Mouse (Mus musculus): ENCODE measurements at regions not wholly inside any gene's neighbourhood (a gene's known extent, or its start where the extent isn't known, plus 50 kb on each side); places are given as distances from the start of the nearest gene placed in this dataset.

DNA sequence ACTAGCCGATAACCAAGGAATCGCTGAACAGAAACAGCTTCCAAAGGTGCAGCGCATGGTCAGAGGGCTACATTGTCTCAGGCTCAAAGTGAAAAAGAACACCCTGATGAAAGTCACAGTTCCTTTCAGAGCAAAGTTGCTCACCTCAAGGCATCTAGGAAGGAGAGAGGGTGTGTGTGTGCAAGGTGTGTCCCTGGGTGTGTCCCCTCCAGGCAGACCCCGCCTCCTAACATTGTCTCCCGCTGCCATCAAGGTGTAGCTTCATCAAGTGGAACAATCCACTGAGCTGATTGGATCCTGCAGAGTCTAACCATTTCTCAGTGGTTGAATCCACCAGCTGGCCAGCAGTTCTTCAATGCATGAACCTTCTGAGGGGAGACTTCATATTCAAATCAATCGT lies 117.8 kb downstream of the Basp1 start:
- Histone ChIP-seq H3K27me3 (ENCODE audit: control insufficient read depth, insufficient read depth, low read length) (no peaks in the 10 kb centered on the region), H3K4me1 (ENCODE audit: control insufficient read depth, insufficient read depth, low read length) (no peaks in the 10 kb centered on the region), H3K79me2 (replicated peaks; ENCODE audit: control insufficient read depth, insufficient read depth, low read length) (no peaks in the 10 kb centered on the region), H3K4me3 (no peak overlapping the region), H3K27ac (no peak overlapping the region), H3K36me3 (ENCODE audit: control insufficient read depth, insufficient read depth, low read length) (no peaks in the 10 kb centered on the region), H3K9ac (ENCODE audit: low read depth, low read length) (no peak overlapping the region)
- 91% methylated on average over 6 of the region's 6 CpGs for WGBS
- no peak for DNase-seq
- intact Hi-C loops (cut with DNase I) = no loop called here
- TF ChIP-seq EP300 (IDR thresholded peaks at IDR 0.05; ENCODE audit: insufficient read depth, low read depth, low read length) (no peak), CTCF (IDR thresholded peaks at IDR 0.05) (no peak), POLR2A (IDR thresholded peaks at IDR 0.05; ENCODE audit: insufficient read depth, low read depth, low read length) (no peak)

DNA sequence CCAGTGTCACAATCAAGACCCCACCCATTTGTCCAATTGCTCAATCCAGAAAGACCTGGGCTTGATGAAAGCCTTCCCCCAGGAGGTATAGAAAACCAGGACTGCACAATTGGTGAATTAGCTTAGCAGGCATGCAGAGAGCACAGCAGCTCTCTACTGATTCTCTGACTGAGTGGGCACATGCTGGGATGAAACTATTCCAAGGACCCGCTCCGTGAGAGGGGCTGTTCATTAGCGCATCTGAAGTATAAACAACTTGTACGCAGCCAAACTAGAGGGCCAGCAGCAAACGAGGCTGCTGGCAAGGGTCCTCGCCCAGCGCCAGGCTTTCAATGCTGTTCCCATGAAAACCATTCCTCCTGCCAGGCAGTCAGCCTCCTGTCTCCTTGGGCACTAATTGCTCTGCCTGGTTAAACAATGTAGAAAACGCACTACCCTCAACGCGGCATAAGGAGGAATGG lies 122.3 kb downstream of the Basp1 start:
- 76% methylated on average over 10 of the region's 10 CpGs for WGBS
- TF ChIP-seq POLR2A (IDR thresholded peaks at IDR 0.05; ENCODE audit: insufficient read depth, low read depth, low read length) (no peak), EP300 (IDR thresholded peaks at IDR 0.05; ENCODE audit: insufficient read depth, low read depth, low read length) (no peak), CTCF (IDR thresholded peaks at IDR 0.05) (no peak)
- no peak overlapping the region for H3K9ac ChIP-seq (ENCODE audit: low read depth, low read length)
- intact Hi-C loops (cut with DNase I) = no loop called here
- H3K4me3 ChIP-seq = no peak overlapping the region
- H3K36me3 ChIP-seq (ENCODE audit: control insufficient read depth, insufficient read depth, low read length) = no peaks in the 10 kb centered on the region
- no peak overlapping the region for H3K27ac ChIP-seq
- no peaks in the 10 kb centered on the region for H3K27me3 ChIP-seq (ENCODE audit: control insufficient read depth, insufficient read depth, low read length)
- no peak for DNase-seq
- no peaks in the 10 kb centered on the region for H3K79me2 ChIP-seq (replicated peaks; ENCODE audit: control insufficient read depth, insufficient read depth, low read length)
- H3K4me1 ChIP-seq (ENCODE audit: control insufficient read depth, insufficient read depth, low read length) = no peaks in the 10 kb centered on the region

DNA sequence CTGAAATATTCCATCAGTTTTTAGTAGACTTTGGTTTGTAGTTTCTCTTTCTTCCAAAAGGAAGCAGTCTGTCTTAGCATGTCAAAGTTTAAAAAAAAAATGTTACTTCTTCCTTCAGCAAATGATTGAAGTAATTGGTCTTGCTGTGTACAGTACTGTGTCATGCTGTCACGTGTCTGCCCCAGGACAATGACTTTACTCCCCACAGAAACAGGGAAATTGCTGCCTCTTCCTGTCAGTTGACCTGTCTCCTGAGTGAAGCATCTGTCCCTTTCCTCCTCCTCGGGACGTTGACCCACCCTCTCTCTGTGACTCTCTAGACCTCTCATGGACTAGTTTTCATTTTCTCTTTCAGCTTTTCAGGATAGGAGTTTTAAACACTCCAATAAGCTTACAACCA lies 125.7 kb downstream of the Basp1 start:
- no peak for TF ChIP-seq CTCF (IDR thresholded peaks at IDR 0.05)
- TF ChIP-seq EP300 (IDR thresholded peaks at IDR 0.05; ENCODE audit: insufficient read depth, low read depth, low read length) = no peak
- no peak for TF ChIP-seq POLR2A (IDR thresholded peaks at IDR 0.05; ENCODE audit: insufficient read depth, low read depth, low read length)
- intact Hi-C loops (cut with DNase I) = no loop called here
- H3K9ac ChIP-seq (ENCODE audit: low read depth, low read length) = no peak overlapping the region
- DNase-seq = no peak
- H3K4me3 ChIP-seq = no peak overlapping the region
- no peaks in the 10 kb centered on the region for H3K36me3 ChIP-seq (ENCODE audit: control insufficient read depth, insufficient read depth, low read length)
- H3K27ac ChIP-seq = no peak overlapping the region
- no peaks in the 10 kb centered on the region for H3K27me3 ChIP-seq (ENCODE audit: control insufficient read depth, insufficient read depth, low read length)
- 21% methylated on average over 3 of the region's 3 CpGs for WGBS
- H3K79me2 ChIP-seq (replicated peaks; ENCODE audit: control insufficient read depth, insufficient read depth, low read length) = no peaks in the 10 kb centered on the region
- H3K4me1 ChIP-seq (ENCODE audit: control insufficient read depth, insufficient read depth, low read length) = no peaks in the 10 kb centered on the region

DNA sequence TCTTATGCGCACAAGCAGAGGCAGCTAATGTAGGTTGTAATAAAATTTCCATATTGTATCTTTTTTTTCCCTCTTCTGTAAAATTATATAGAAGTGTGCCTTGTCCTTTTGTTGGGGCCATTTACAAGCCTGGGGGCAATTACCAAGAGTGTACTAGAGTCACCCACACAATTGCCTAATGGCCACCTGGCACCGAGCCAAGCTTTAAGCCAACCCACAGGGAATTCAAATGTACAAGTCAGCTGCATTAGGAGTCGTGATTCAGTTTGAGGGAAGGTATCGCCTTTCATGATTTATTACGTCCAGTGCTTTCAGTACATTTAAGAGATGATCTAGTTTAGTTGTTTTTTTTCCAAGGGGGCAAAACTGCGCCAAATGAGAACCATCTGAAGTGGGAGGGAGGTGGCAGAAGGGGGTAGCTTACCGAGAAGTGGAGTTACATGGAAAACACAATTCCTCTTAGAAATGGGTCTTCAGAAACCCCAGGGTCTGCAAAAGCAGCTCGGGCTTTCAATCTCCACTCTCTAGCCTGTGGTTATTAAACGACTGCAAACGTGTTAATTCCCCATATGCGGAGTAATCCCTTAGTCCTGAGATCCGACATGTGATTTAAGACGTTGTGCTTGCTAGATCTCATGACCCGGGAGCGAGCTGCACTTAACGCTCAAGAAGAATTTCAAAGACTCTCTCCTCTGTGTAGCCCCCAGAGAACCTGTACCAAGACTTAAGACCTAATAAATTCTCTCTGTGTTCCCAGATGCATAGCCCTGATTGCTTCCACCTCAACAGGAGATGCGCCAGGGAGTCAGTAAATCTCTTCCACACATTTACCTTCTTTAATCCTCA lies 129.0 kb downstream of the Basp1 start:
- Histone ChIP-seq H3K4me3 (no peak overlapping the region), H3K27ac (no peak overlapping the region), H3K27me3 (ENCODE audit: control insufficient read depth, insufficient read depth, low read length) (no peaks in the 10 kb centered on the region), H3K4me1 (ENCODE audit: control insufficient read depth, insufficient read depth, low read length) (no peaks in the 10 kb centered on the region), H3K79me2 (replicated peaks; ENCODE audit: control insufficient read depth, insufficient read depth, low read length) (no peaks in the 10 kb centered on the region), H3K36me3 (ENCODE audit: control insufficient read depth, insufficient read depth, low read length) (no peaks in the 10 kb centered on the region), H3K9ac (ENCODE audit: low read depth, low read length) (no peak overlapping the region)
- WGBS = 78% methylated on average over 17 of the region's 17 CpGs
- intact Hi-C loops (cut with DNase I) = no loop called here
- TF ChIP-seq EP300 (IDR thresholded peaks at IDR 0.05; ENCODE audit: insufficient read depth, low read depth, low read length) (no peak), POLR2A (IDR thresholded peaks at IDR 0.05; ENCODE audit: insufficient read depth, low read depth, low read length) (no peak), CTCF (IDR thresholded peaks at IDR 0.05) (no peak)
- DNase-seq = no peak

DNA sequence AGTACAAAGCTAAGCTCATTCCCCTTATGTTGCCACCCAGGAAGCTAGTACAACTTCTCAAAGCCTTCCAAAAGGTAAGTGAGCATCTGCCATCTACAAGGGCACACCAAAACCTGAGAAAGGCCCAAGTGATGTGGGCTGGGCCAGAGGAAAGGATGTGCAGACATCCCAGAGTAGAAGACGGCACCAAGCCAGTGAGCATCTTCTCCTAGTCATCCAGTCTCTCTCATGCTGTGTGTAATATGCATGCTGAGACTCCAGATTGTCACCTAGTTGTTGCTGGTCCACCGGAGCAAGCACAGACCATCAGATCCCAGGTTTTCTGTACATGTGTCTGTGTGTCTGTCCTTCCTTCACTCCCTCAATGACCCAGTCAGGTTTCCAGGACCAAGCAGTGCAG lies 129.9 kb downstream of the Basp1 start:
- H3K27me3 ChIP-seq (ENCODE audit: control insufficient read depth, insufficient read depth, low read length) = no peaks in the 10 kb centered on the region
- intact Hi-C loops (cut with DNase I) = no loop called here
- TF ChIP-seq EP300 (IDR thresholded peaks at IDR 0.05; ENCODE audit: insufficient read depth, low read depth, low read length) (no peak), POLR2A (IDR thresholded peaks at IDR 0.05; ENCODE audit: insufficient read depth, low read depth, low read length) (no peak)
- WGBS = 74% methylated on average over 2 of the region's 2 CpGs
- no peak overlapping the region for H3K4me3 ChIP-seq
- no peak for DNase-seq
- H3K4me1 ChIP-seq (ENCODE audit: control insufficient read depth, insufficient read depth, low read length) = no peaks in the 10 kb centered on the region
- H3K27ac ChIP-seq = no peak overlapping the region
- H3K9ac ChIP-seq (ENCODE audit: low read depth, low read length) = no peak overlapping the region
- H3K36me3 ChIP-seq (ENCODE audit: control insufficient read depth, insufficient read depth, low read length) = no peaks in the 10 kb centered on the region
- no peaks in the 10 kb centered on the region for H3K79me2 ChIP-seq (replicated peaks; ENCODE audit: control insufficient read depth, insufficient read depth, low read length)

DNA sequence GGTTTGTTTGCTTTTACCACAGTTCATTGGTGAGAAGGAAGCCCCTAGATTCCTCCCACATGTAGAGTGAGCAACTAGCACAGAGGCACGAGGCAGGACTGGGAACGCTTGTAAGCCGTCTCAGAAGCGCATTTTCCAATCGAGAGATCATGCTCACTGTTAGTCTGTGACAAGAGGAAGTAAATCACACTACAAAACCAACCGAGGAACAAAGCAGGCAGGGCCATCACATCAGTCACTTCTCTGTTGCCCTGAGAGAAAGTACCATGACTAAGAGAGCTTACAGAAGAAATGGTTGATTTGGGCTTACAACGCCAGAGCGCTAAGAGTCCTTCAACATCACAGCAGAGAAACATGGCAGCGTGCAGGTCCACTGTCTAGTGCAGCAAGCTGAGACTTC lies 131.2 kb downstream of the Basp1 start:
- Histone ChIP-seq H3K4me3 (no peak overlapping the region), H3K36me3 (ENCODE audit: control insufficient read depth, insufficient read depth, low read length) (no peaks in the 10 kb centered on the region), H3K4me1 (ENCODE audit: control insufficient read depth, insufficient read depth, low read length) (no peaks in the 10 kb centered on the region), H3K27me3 (ENCODE audit: control insufficient read depth, insufficient read depth, low read length) (no peaks in the 10 kb centered on the region), H3K9ac (ENCODE audit: low read depth, low read length) (no peak overlapping the region), H3K27ac (no peak overlapping the region), H3K79me2 (replicated peaks; ENCODE audit: control insufficient read depth, insufficient read depth, low read length) (no peaks in the 10 kb centered on the region)
- TF ChIP-seq POLR2A (IDR thresholded peaks at IDR 0.05; ENCODE audit: insufficient read depth, low read depth, low read length) (no peak), CTCF (IDR thresholded peaks at IDR 0.05) (no peak), EP300 (IDR thresholded peaks at IDR 0.05; ENCODE audit: insufficient read depth, low read depth, low read length) (no peak)
- DNase-seq = peak in 1 of 2 experiments; percentile 10
- WGBS = 78% methylated on average over 9 of the region's 9 CpGs
- intact Hi-C loops (cut with DNase I) = no loop called here
